Mouse (Mus musculus) B cell, adult 67 days (primary cell): ENCODE results near the gene Prl8a6. TPM values are rescaled to one million over a fixed set of nuclear protein-coding genes. Genes with fewer than 3 reads are reported as not detected.

ENCODE experiments used
- total RNA-seq, 2 experiments: library from RNA; stranded (reverse); gene quantifications; 4 replicates each; pipeline ENCODE4 v1.2.4; 2023

Gene Prl8a6
- not detected for total RNA-seq

GRCm38 (mm10) chr13:27438588-27438987, at the start of gene Prl8a6:
Gene Prl8a6 (minus strand): TSS chr13:27438688.

GRCm38 (mm10) chr13:27390746-27391145, 47.7 kb downstream of the Prl8a6 start, which contains the start of gene Prl2b1:
Gene Prl2b1 (minus strand): TSS chr13:27390846.

Other genes with a start within 250 kb of the Prl8a6 start
- gene Prl3c1, start 242.0 kb downstream of the Prl8a6 start, total RNA-seq = not detected
- gene Prl3b1, start 196.8 kb downstream of the Prl8a6 start, total RNA-seq = not detected
- not detected for gene Prl3a1, start 179.3 kb downstream of the Prl8a6 start, total RNA-seq
- not detected for gene Prl6a1, start 126.1 kb downstream of the Prl8a6 start, total RNA-seq
- not detected for gene Prl8a2, start 93.0 kb downstream of the Prl8a6 start, total RNA-seq
- gene Prl2b1, start 47.8 kb downstream of the Prl8a6 start, total RNA-seq = not detected
- gene Prl8a8, start 74.5 kb upstream of the Prl8a6 start, total RNA-seq = not detected
- not detected for gene Prl8a9, start 125.9 kb upstream of the Prl8a6 start, total RNA-seq
- gene Prl8a1, start 143.5 kb upstream of the Prl8a6 start, total RNA-seq = not detected
- gene Prl7b1, start 171.9 kb upstream of the Prl8a6 start, total RNA-seq = not detected
- gene Prl7a1, start 203.8 kb upstream of the Prl8a6 start, total RNA-seq = not detected
- gene Prl7a2, start 229.3 kb upstream of the Prl8a6 start, total RNA-seq = not detected